Mouse (Mus musculus) forebrain, embryonic 16.5 days (tissue): ENCODE data around the gene BC025446. TPM values are rescaled to one million over a fixed set of nuclear protein-coding genes. Genes with fewer than 3 reads are reported as not detected.
"Not testable (repeated sequence)": the region's sequence is repeated elsewhere in the genome, so short reads cannot be mapped to it uniquely, and the experiment has no call there.

Experiments used
- ATAC-seq: fragments of 200-750 bp; cut with Nextera tagmentation; 2 replicates; pipeline ENCODE4 v1.8.0; 2017; ENCODE audit warnings: mild to moderate bottlenecking, moderate library complexity
- H3K27ac ChIP-seq: fragments of 300-500 bp; sonication (generic); 2 replicates; pipeline ENCODE4 v1.5.1; 2014; ENCODE audit warnings: low read length, control low read depth
- H3K27me3 ChIP-seq: fragments of 300-500 bp; sonication (generic); replicated peaks from 2 replicates; pipeline ENCODE4 v1.6.1; 2014; ENCODE audit warnings: low read length; ENCODE audit not compliant: control insufficient read depth, insufficient read depth
- H3K36me3 ChIP-seq: fragments of 300-500 bp; sonication (generic); 2 replicates; pipeline ENCODE4 v1.6.1; 2014; ENCODE audit not compliant: control insufficient read depth, insufficient read depth
- H3K4me1 ChIP-seq: fragments of 300-500 bp; sonication (generic); replicated peaks from 2 replicates; pipeline ENCODE4 v1.6.1; 2014; ENCODE audit warnings: low read length; ENCODE audit not compliant: control insufficient read depth, insufficient read depth
- H3K4me2 ChIP-seq: fragments of 300-500 bp; sonication (generic); 2 replicates; pipeline ENCODE4 v1.6.1; 2014; ENCODE audit warnings: mild to moderate bottlenecking, low read length, control low read depth
- H3K4me3 ChIP-seq: fragments of 300-500 bp; sonication (generic); replicated peaks from 2 replicates; pipeline ENCODE4 v1.5.1; 2014; ENCODE audit warnings: mild to moderate bottlenecking, low read length, control low read depth
- H3K9ac ChIP-seq: fragments of 300-500 bp; sonication (generic); replicated peaks from 2 replicates; pipeline ENCODE4 v1.6.1; 2014; ENCODE audit warnings: low read depth, low read length, control low read depth
- H3K9me3 ChIP-seq: fragments of 300-500 bp; sonication (generic); 2 replicates; pipeline ENCODE4 v1.6.1; 2016; ENCODE audit warnings: low read length; ENCODE audit not compliant: control insufficient read depth
- WGBS: fragments of 180-500 bp; shearing (Covaris S2); extraction: QIAGEN DNeasy Blood & Tissue Kit; methylation state at CpG from one replicate; pipeline ENCODE4 v1.1.7; 2014; 5-methylcytosine and 5-hydroxymethylcytosine counted together
- polyA plus RNA-seq: library from polyadenylated mRNA; unstranded; fragments of >200 nt; fragmentation: Nextera tagmentation; extraction: Ambion mirVana; gene quantifications from 2 replicates; pipeline ENCODE4 v1.2.1, GENCODE M21; 2015

The BC025446 gene
- not detected in 2 replicates for polyA plus RNA-seq

- no peaks in the 10 kb centered on the region for H3K4me1 ChIP-seq
- no peak for ATAC-seq
- 87% methylated on average over 7 of the region's 7 CpGs for WGBS
- no peak within 1 kb of the TSS for H3K9ac ChIP-seq
- no peaks in the 10 kb centered on the region for H3K36me3 ChIP-seq
- no peaks in the 10 kb centered on the region for H3K9me3 ChIP-seq
- no peak within 1 kb of the TSS for H3K4me2 ChIP-seq
- no peaks in the 10 kb centered on the region for H3K27me3 ChIP-seq
- no peak within 1 kb of the TSS for H3K4me3 ChIP-seq
- no peak within 1 kb of the TSS for H3K27ac ChIP-seq
Observed at GRCm38 (mm10) chr15:75215778-75216691, at the start of gene BC025446. Gene BC025446 (plus strand): TSS chr15:75216376.

- Histone ChIP-seq H3K4me1 (no peaks in the 10 kb centered on the region), H3K9ac (no peak overlapping the region), H3K27ac (no peak overlapping the region), H3K9me3 (no peaks in the 10 kb centered on the region), H3K4me2 (no peak overlapping the region), H3K4me3 (no peak overlapping the region), H3K27me3 (no peaks in the 10 kb centered on the region), H3K36me3 (no peaks in the 10 kb centered on the region)
- no peak for ATAC-seq
- 68% methylated on average over 1 of the region's 1 CpGs for WGBS
Observed at GRCm38 (mm10) chr15:75175506-75175905, 40.7 kb upstream of the BC025446 start.

DNA sequence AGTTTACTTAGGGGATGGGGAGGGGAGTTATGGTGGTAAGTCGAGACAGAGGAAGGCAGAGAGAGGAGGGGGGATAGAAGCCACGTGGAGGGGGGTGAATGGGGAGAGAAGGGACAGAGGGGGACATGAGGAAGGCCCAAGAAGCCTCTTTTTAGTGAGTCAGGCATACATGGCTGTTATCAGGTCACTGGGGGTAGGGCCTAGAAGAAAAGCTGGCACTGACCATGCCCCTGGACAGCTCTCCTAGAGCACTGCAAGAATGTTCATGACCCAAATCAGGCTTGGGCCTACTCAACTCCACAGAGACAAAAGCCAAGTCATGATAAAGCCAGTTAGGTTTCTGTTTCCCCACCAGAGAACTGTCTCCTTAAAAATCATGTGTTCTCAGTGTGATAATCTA, 29.9 kb upstream of the BC025446 start:
- no peak for ATAC-seq
- WGBS, result 26% methylated on average over 2 of the region's 2 CpGs
- H3K27ac ChIP-seq, result no peak overlapping the region
- no peak overlapping the region for H3K9ac ChIP-seq
- no peak overlapping the region for H3K4me3 ChIP-seq
- H3K36me3 ChIP-seq, result no peaks in the 10 kb centered on the region
- H3K9me3 ChIP-seq, result no peaks in the 10 kb centered on the region
- H3K4me2 ChIP-seq, result no peak overlapping the region
- H3K4me1 ChIP-seq, result no peaks in the 10 kb centered on the region
- H3K27me3 ChIP-seq, result no peaks in the 10 kb centered on the region

DNA sequence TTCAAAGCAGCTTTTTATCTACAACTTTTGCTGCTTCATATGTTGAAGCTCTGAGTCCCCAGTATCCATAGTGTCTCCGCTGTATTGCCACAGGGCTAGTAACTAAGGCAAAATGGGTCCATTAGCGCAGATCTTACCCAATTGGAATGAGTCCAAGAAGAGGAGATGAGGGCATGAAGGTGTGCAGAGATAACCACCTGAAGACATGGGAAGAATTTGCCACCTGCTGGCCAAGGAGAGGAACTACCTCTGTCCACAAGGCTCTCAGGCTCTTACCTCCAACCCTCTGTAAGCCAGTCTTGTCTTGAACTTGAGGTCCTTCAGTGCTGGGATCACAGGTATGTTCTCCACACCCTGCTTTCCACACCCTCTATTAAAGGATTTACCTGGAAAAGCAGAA, 27.1 kb upstream of the BC025446 start:
- no peaks in the 10 kb centered on the region for H3K4me1 ChIP-seq
- no peak overlapping the region for H3K9ac ChIP-seq
- no peak overlapping the region for H3K4me2 ChIP-seq
- H3K36me3 ChIP-seq, result no peaks in the 10 kb centered on the region
- no peak overlapping the region for H3K4me3 ChIP-seq
- no peak for ATAC-seq
- no peak overlapping the region for H3K27ac ChIP-seq
- 57% methylated on average over 2 of the region's 2 CpGs for WGBS
- no peaks in the 10 kb centered on the region for H3K9me3 ChIP-seq
- H3K27me3 ChIP-seq, result no peaks in the 10 kb centered on the region

- H3K4me2 ChIP-seq, H3K27me3 ChIP-seq, H3K4me3 ChIP-seq, H3K4me1 ChIP-seq, H3K9ac ChIP-seq, ATAC-seq, H3K9me3 ChIP-seq, H3K36me3 ChIP-seq, H3K27ac ChIP-seq: not testable (repeated sequence)
- WGBS, result 0% methylated on average over 1 of the region's 3 CpGs
Observed at GRCm38 (mm10) chr15:75190560-75190959, 25.6 kb upstream of the BC025446 start.

DNA sequence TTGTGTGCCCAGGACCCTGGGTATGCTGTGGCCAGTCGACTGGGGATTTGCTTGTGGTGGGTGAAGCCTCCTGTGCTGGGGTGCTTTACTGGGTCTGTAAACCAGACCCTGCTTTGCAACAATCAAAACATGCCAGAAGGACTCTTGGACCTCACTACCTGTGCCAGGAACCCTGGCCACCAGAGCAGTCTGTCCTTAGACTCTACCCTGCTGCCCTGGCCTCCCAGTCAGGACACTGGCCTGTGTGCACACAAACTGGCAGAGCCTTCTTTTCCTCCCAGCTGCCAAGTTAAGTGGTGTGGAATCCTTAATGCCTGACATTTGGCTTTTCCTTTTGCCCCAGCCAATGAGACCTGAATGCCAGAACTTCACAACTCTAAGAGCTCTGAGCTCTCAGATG, 655 bp downstream of the BC025446 start:
- no peaks in the 10 kb centered on the region for H3K27me3 ChIP-seq
- no peak overlapping the region for H3K4me2 ChIP-seq
- H3K9me3 ChIP-seq, result no peaks in the 10 kb centered on the region
- H3K4me3 ChIP-seq, result no peak overlapping the region
- no peak for ATAC-seq
- no peak overlapping the region for H3K9ac ChIP-seq
- H3K27ac ChIP-seq, result no peak overlapping the region
- H3K4me1 ChIP-seq, result no peaks in the 10 kb centered on the region
- 70% methylated on average over 1 of the region's 1 CpGs for WGBS
- H3K36me3 ChIP-seq, result no peaks in the 10 kb centered on the region

DNA sequence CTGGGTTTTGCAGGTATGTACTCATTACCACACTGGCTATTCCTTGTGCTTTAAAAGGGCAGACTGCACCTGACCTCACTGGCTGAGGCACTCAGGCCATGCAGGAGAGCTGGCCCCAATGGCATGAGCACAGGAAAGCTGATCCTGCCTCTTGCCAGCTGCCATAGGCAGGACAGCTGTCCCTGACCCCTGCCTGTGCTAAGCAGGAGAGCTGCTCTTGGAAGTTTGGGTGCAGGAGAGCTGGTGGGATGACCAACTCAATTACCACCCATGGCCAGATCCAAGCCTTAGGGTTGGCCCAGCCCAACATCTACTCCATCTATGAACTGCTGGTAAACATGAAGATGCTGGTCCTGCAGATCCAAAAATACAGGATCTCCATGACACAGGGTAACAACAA, 5.8 kb downstream of the BC025446 start:
- no peak overlapping the region for H3K4me3 ChIP-seq
- H3K4me1 ChIP-seq, result no peaks in the 10 kb centered on the region
- H3K9ac ChIP-seq, result no peak overlapping the region
- no peaks in the 10 kb centered on the region for H3K27me3 ChIP-seq
- H3K4me2 ChIP-seq, result no peak overlapping the region
- no peak overlapping the region for H3K27ac ChIP-seq
- H3K36me3 ChIP-seq, result no peaks in the 10 kb centered on the region
- ATAC-seq, result no peak
- peaks cover 3% of the 10 kb centered on the region; the same call in 1 of the 2 replicates for H3K9me3 ChIP-seq

GRCm38 (mm10) chr15:75237736-75238288, 21.6 kb downstream of the BC025446 start:
- Histone ChIP-seq H3K4me2 (no peak overlapping the region), H3K27me3 (no peaks in the 10 kb centered on the region), H3K9me3 (no peaks in the 10 kb centered on the region), H3K9ac (no peak overlapping the region), H3K4me3 (no peak overlapping the region), H3K27ac (no peak overlapping the region), H3K36me3 (no peaks in the 10 kb centered on the region), H3K4me1 (no peaks in the 10 kb centered on the region)
- ATAC-seq, result no peak
- 89% methylated on average over 3 of the region's 3 CpGs for WGBS

GRCm38 (mm10) chr15:75240558-75240957, 24.4 kb downstream of the BC025446 start:
- H3K36me3 ChIP-seq, result no peaks in the 10 kb centered on the region
- H3K9ac ChIP-seq, result no peak overlapping the region
- H3K9me3 ChIP-seq, result no peaks in the 10 kb centered on the region
- H3K27ac ChIP-seq, result no peak overlapping the region
- no peaks in the 10 kb centered on the region for H3K27me3 ChIP-seq
- no peak for ATAC-seq
- H3K4me2 ChIP-seq, result no peak overlapping the region
- no peak overlapping the region for H3K4me3 ChIP-seq
- H3K4me1 ChIP-seq, result no peaks in the 10 kb centered on the region
- WGBS, result 81% methylated on average over 2 of the region's 2 CpGs
